Mouse (Mus musculus): ENCODE data around the gene Gm20671. TPM values are rescaled to one million over a fixed set of nuclear protein-coding genes. Genes with fewer than 3 reads are reported as not detected.

Gene Gm20671
- polyA plus RNA-seq (2017; shearing (Covaris generic)): not detected

GRCm38 (mm10) chr5:32827009-32827408 lies at the start of gene Gm20671:
Gm20671 (minus strand) TSS chr5:32827109.

GRCm38 (mm10) chr5:32863253-32864228 lies 36.6 kb upstream of the Gm20671 start, which contains the start of gene Depdc5:
Depdc5 (plus strand) TSS chr5:32863701.

DNA sequence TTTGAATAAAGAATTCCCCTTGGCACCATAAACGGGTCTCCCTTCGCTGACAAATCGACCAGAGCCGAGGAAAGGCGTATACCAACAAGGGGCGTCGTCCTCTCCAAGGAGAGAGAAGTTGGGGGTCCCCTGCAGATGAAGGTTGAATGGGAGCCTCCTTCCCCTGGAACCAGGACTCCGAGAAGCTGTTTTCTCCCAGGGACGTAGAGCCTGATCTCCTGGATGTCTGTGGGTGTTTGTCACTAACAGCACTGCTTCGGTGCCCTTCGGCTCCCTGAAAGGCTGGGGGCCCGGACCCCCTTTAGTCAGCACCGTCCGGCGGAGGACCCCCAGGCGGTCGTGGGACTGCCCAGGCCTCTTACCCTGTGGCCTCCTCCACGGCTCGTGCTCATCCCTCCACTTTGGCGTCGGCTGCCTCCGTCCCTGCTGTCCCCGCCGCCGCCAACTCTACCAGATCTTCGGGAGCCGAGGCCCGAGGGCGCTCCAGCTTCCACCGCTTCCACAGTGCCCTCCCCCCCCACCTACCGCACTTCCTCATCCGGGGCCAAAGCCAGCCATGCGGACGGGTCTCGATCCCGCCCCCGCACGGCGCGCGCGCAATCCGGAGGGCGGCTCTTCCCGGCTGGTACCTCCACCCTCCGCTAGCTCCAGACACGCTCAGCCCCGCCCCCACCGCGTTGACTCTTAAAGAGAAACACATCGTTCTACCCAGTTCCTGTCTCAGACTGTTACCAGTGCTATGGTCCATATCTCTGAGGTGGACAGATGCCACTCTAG lies 27.0 kb upstream of the Gm20671 start, which contains the start of gene Prr14l:
Gene Prr14l (minus strand): TSS at position 526 of the 777 bp plus-strand sequence.

DNA sequence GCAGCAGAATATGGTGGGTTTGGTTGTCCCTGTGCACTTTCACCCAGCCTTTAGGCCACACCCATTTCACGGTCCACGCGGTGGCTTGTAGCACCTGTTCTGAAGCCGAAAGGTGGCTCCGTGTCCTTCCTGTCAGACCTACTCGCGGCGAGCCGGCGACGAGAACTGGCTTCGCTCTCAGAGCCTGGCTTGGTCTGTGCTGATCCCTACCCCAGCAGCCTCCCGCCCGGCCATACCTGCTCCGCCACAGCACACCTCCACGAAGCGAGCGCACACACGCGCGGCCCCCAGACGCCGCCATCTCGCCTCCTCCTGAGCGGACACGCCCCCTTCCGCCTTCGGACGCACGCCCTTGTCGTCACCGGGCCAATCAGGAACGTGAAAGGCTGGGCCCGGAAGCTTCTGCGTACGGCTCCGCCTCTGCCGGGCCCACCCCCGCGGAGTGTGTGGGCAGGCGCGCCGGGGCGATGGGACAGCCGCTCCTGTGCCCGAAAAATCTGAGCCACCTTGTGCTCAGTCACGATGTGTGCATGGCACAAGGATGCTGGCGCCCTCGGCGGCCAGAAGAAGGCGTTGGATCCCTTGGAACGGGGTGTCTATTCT lies 41.5 kb downstream of the Gm20671 start, which contains the start of gene Pisd:
Gene Pisd (minus strand): TSS at position 334 of the 603 bp plus-strand sequence.

Other genes starting within 250 kb of the Gm20671 start
- gene Yes1, start 215.9 kb downstream of the Gm20671 start, polyA plus RNA-seq (2017; shearing (Covaris generic)): 1 to 10 TPM in 1 of 2 experiments, under 1 TPM in 1; 0.34 to 3.0 TPM
- 100 to 1,000 TPM in 1 of 2 experiments, 10 to 100 TPM in 1; 95.1 to 104 TPM for gene Pisd, start 41.5 kb downstream of the Gm20671 start, polyA plus RNA-seq (2017; shearing (Covaris generic))
- gene Prr14l, start 27.1 kb upstream of the Gm20671 start, polyA plus RNA-seq (2017; shearing (Covaris generic)): 10 to 100 TPM; 20.0 to 27.5 TPM
- 10 to 100 TPM; 16.3 to 25.7 TPM for gene Depdc5, start 36.6 kb upstream of the Gm20671 start, polyA plus RNA-seq (2017; shearing (Covaris generic))
- gene Ywhah, start 191.7 kb upstream of the Gm20671 start, polyA plus RNA-seq (2017; shearing (Covaris generic)): 100 to 1,000 TPM; 292 to 363 TPM

Data from inflammation-experienced regulatory T-cells (primary cell).